Mouse (Mus musculus) heart, adult 2 months (tissue): ENCODE measurements at regions not wholly inside any gene's neighbourhood (a gene's known extent, or its start where the extent isn't known, plus 50 kb on each side); places are given as distances from the start of the nearest gene placed in this dataset.

ENCODE experiments used
- CTCF ChIP-seq: fragments of 200-600 bp; IDR thresholded peaks from 2 replicates; pipeline ENCODE4 v1.8.1; 2022; ENCODE audit warnings: antibody characterized with exemption, mild to moderate bottlenecking, moderate library complexity
- EP300 ChIP-seq: fragments of 200-500 bp; IDR thresholded peaks from 2 replicates; pipeline ENCODE4 v1.6.1; 2011; ENCODE audit warnings: low read depth, low read length, control low read depth; ENCODE audit not compliant: insufficient read depth
- POLR2A ChIP-seq: fragments of 200-500 bp; IDR thresholded peaks from 2 replicates; pipeline ENCODE4 v1.6.1; 2011; ENCODE audit warnings: mild to moderate bottlenecking, low read depth, low read length, control low read depth; ENCODE audit not compliant: insufficient read depth

- TF ChIP-seq POLR2A (no peak), CTCF (no peak), EP300 (no peak)
These were observed 209.0 kb downstream of the Insig2 start for GRCm38 (mm10) chr1:121123436-121123835.
